Mouse (Mus musculus): Measurements from ENCODE around the gene Gm266. TPM values are rescaled to one million over a fixed set of nuclear protein-coding genes. Genes with fewer than 3 reads are reported as not detected.

Gene Gm266
- total RNA-seq, 2 experiments from 2014 or later: 4.7 to 6.5 TPM

DNA sequence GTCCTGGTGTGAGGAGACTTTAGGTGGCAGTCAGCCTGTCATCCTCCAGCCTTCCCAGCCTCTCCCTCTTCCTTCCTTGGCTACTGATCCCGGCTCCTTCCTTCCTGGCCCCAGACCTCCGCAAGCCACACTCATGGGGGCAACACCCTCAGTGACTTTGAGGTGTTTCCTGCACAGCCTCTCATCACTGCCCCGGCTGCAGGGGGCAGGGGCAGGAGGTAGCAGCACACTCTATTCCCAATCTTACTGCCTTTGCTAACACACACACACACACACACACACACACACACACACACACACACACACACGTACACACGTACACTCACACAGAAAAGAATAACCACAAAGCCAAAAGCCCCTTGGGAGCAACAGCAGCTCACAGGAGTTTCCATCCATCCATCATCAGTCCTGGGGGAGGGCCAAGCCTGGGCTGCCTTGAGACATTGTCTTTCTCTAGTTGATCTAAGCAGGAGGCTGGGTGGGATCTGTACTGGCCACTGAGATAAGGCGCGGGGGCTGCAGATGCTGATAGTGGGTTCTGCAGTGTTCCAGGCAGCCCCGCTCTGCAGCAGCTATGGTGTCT lies 50.8 kb downstream of the Gm266 start:
- DNase-seq: no peak

Other genes starting within 250 kb of the Gm266 start
- gene Amn, start 214.7 kb downstream of the Gm266 start, total RNA-seq (2021): under 1 TPM in 1 of 2 experiments, not detected in 1; 0.34 TPM
- gene Cdc42bpb, start 108.1 kb downstream of the Gm266 start, total RNA-seq (2021): 10 to 100 TPM; 48.3 to 55.8 TPM
- gene Lbhd2, start 79.0 kb downstream of the Gm266 start, total RNA-seq (2021): under 1 TPM in 1 of 2 experiments, not detected in 1; 0.70 TPM
- gene Exoc3l4, start 68.8 kb downstream of the Gm266 start, total RNA-seq (2021): 10 to 100 TPM; 20.3 to 26.0 TPM
- gene Tnfaip2, start 43.4 kb downstream of the Gm266 start, total RNA-seq (2021): 10 to 100 TPM; 37.0 to 47.7 TPM
- 100 to 1,000 TPM; 140 to 154 TPM for gene Eif5, start 52.2 kb upstream of the Gm266 start, total RNA-seq (2021)
- 10 to 100 TPM; 50.2 to 62.4 TPM for gene Mark3, start 88.7 kb upstream of the Gm266 start, total RNA-seq (2021)
- 10 to 100 TPM; 37.7 to 68.3 TPM for gene Ckb, start 186.5 kb upstream of the Gm266 start, total RNA-seq (2021)
- 1 to 10 TPM; 3.8 to 5.4 TPM for gene Trmt61a, start 192.3 kb upstream of the Gm266 start, total RNA-seq (2021)
- 10 to 100 TPM; 17.5 to 21.1 TPM for gene Bag5, start 227.4 kb upstream of the Gm266 start, total RNA-seq (2021)
- gene Apopt1, start 227.4 kb upstream of the Gm266 start, total RNA-seq (2021): 10 to 100 TPM; 34.7 to 39.5 TPM

All from gastrocnemius, postnatal 10 days (tissue).